Mouse (Mus musculus): Measurements from ENCODE around the gene Cct8.

The Cct8 gene

GRCm38 (mm10) chr16:87458752-87459151 lies 36.9 kb downstream of the Cct8 start:
- no peak for TF ChIP-seq GATA4 (IDR thresholded peaks at IDR 0.05; ENCODE audit: insufficient replicate concordance, low read length)

GRCm38 (mm10) chr16:87455180-87455611 lies 40.5 kb downstream of the Cct8 start:
- TF ChIP-seq GATA4 (IDR thresholded peaks at IDR 0.05; ENCODE audit: insufficient replicate concordance, low read length) = no peak

DNA sequence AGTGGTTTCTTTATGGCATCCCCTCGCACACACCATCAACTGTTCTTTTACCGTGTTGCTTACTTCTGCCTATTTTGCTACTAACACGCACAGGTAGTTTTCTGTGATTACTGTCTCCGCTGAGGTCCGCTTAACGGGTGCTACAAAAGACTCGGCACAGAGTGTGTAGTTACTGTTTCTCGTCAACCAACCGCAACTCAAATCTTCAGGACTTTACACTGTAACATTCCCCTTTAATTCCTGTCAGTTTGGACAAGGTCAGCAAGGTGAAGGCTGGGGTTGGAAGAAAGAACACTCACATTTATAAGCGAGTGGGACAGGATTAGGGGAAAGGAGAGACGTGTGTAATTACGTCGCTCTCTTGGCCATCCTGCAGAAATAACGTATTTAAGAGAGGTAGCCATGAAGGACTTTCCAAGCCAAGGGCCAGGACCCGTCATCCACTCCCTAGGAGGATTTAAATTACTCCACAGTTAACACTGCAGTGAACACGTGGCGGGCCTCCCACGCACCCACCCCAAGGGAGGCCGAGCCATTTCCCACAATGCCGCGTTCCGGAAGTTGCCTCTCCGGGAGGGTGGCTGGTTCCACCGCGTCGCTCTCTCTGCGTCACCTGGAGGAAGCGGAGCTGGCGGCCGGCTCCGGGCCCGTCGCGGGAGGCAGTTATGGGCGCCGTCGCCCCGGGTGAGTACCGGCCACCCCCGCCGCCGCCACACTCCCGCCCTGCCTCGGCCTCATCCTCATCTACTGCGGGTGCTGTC lies 41.1 kb downstream of the Cct8 start, which contains the start of gene Usp16:
Gene Usp16, plus strand, starts transcription at position 285 of the 761 bp plus-strand sequence.
- TF ChIP-seq GATA4 (IDR thresholded peaks at IDR 0.05; ENCODE audit: insufficient replicate concordance, low read length) = no peak

GRCm38 (mm10) chr16:87453226-87453625 lies 42.4 kb downstream of the Cct8 start:
- no peak for TF ChIP-seq GATA4 (IDR thresholded peaks at IDR 0.05; ENCODE audit: insufficient replicate concordance, low read length)

- no peak for TF ChIP-seq GATA4 (IDR thresholded peaks at IDR 0.05; ENCODE audit: insufficient replicate concordance, low read length)
These were observed 50.1 kb downstream of the Cct8 start for GRCm38 (mm10) chr16:87445528-87445927.

DNA sequence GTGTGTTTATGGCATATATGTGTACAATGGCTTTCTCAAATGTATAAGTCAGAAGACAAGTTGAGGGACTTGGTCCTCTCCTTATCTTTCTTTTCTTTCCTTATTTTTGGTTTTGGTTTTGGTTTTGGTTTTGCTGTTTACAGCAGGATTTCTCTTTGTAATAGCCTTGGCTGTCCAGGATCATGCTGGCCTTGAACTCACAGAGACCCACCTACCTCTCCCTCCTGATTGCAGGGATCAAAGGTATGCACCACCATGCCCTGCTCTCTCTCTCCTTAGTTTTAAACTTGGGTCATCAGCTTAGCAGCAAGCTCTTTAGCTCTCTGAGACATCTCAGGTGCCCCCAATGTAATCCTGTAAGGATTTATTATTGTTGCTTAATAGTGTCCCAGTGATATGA lies 50.6 kb downstream of the Cct8 start:
- no peak for TF ChIP-seq GATA4 (IDR thresholded peaks at IDR 0.05; ENCODE audit: insufficient replicate concordance, low read length)

DNA sequence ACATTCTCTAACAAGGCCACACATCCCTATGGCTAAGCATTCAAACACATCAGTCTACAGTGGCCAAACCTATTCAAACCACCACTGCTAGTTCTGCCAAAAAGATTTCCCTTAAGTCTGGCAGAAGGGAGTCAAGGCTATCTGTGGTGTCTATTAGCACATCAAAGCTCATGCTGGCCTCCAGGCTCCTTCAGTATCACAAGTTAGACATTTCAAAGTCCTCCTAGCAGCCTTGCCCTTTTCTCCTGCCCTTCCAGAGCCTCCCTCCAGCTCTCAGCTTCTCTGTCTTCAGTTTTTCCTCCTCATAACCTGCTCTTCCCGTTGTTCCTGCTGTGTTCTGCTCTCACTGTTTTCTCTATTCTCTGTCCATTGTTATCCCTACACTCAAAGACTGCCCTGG lies 51.6 kb downstream of the Cct8 start:
- TF ChIP-seq GATA4 (IDR thresholded peaks at IDR 0.05; ENCODE audit: insufficient replicate concordance, low read length) = no peak

- TF ChIP-seq GATA4 (IDR thresholded peaks at IDR 0.05; ENCODE audit: insufficient replicate concordance, low read length) = no peak
These were observed 52.4 kb downstream of the Cct8 start for GRCm38 (mm10) chr16:87443245-87443644.

- TF ChIP-seq GATA4 (IDR thresholded peaks at IDR 0.05; ENCODE audit: insufficient replicate concordance, low read length) = no peak
These were observed 53.4 kb downstream of the Cct8 start for GRCm38 (mm10) chr16:87442291-87442690.

DNA sequence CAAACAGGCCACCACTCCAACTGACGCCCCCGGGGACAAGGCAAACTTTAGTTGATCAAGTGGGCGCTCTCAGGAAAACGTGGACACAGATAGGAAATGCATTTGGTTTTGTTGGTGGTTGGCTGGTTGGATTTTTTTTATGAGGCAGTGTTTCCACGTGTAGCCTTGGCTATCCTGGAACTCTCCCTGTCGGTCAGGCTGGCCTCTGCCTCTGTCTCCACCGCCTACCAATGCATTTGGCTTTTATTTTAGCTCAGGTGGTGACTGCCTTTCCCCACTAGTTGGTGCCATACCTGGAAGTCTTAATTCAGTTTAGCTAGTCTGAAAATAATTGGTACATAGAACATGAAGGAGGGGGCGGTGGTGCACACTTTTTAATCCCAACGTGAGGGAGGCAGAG lies 54.6 kb downstream of the Cct8 start:
- TF ChIP-seq GATA4 (IDR thresholded peaks at IDR 0.05; ENCODE audit: insufficient replicate concordance, low read length) = no peak

- TF ChIP-seq GATA4 (IDR thresholded peaks at IDR 0.05; ENCODE audit: insufficient replicate concordance, low read length) = no peak; the same call in 1 of the 2 replicates
These were observed 55.4 kb downstream of the Cct8 start, which contains the start of gene Rwdd2b for GRCm38 (mm10) chr16:87440184-87440686. TSS of gene Rwdd2b (minus strand) at chr16:87440573.

DNA sequence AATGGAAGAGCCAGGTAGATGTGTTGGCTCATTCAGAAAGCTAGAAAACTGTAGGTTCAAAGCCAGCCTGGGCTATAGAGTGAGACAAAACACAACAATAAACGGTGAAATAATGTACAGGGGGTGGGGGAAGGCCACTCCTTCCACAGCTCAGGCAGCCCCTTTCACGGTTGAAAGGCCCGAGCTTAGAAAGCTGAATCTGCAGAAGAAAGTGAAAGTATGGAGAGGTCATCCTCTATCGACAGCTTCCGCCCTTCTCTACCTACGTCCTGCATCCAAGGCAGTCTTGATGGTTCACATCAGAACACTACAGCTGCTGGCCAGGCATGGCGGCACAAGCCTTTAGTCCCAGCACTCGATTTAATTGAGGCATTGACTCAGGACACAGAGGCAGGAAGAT lies 57.0 kb downstream of the Cct8 start:
- no peak for TF ChIP-seq GATA4 (IDR thresholded peaks at IDR 0.05; ENCODE audit: insufficient replicate concordance, low read length)

- no peak for TF ChIP-seq GATA4 (IDR thresholded peaks at IDR 0.05; ENCODE audit: insufficient replicate concordance, low read length)
These were observed 58.6 kb downstream of the Cct8 start for GRCm38 (mm10) chr16:87437096-87437495.

GRCm38 (mm10) chr16:87435411-87436205 lies 60.1 kb downstream of the Cct8 start:
- TF ChIP-seq GATA4 (IDR thresholded peaks at IDR 0.05; ENCODE audit: insufficient replicate concordance, low read length) = no peak

DNA sequence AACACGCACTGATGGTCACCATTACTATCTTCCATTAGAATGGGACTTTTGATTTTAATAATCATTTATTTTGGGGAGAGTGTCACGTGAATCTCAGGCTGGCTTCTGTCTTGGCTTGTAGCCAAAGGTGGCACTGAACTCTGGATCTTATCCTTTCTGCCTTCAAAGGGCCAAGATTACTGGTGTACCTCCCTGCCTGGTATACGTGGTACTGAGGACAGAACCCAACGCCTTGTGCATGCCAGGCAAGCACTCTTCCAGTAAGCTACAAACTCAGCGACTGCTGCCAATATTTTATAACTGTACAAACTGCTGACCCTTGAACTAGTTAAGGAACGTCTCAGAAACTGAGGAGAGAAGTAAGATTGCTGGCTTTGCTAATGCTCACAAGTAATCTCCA lies 60.7 kb downstream of the Cct8 start:
- no peak for TF ChIP-seq GATA4 (IDR thresholded peaks at IDR 0.05; ENCODE audit: insufficient replicate concordance, low read length)

- no peak for TF ChIP-seq GATA4 (IDR thresholded peaks at IDR 0.05; ENCODE audit: insufficient replicate concordance, low read length)
These were observed 61.4 kb downstream of the Cct8 start for GRCm38 (mm10) chr16:87434266-87434665.

All from liver, adult (tissue).